Mouse (Mus musculus) thymus, adult 2 months (tissue): ENCODE data around the gene Rpl28.

Source experiments
- CTCF ChIP-seq: fragments of 200-500 bp; IDR thresholded peaks from 2 replicates; pipeline ENCODE4 v1.5.1; 2012; ENCODE audit warnings: mild to moderate bottlenecking, control low read depth, low read length, moderate library complexity, borderline replicate concordance; ENCODE audit not compliant: control insufficient read depth, poor library complexity, insufficient read depth; ENCODE audit errors: extremely low read depth
- POLR2A ChIP-seq: fragments of 200-500 bp; IDR thresholded peaks from 2 replicates; pipeline ENCODE4 v1.6.1; 2012; ENCODE audit warnings: mild to moderate bottlenecking, low read length, control low read depth, moderate library complexity; ENCODE audit not compliant: control insufficient read depth, poor library complexity, insufficient read depth; ENCODE audit errors: extremely low read depth

DNA sequence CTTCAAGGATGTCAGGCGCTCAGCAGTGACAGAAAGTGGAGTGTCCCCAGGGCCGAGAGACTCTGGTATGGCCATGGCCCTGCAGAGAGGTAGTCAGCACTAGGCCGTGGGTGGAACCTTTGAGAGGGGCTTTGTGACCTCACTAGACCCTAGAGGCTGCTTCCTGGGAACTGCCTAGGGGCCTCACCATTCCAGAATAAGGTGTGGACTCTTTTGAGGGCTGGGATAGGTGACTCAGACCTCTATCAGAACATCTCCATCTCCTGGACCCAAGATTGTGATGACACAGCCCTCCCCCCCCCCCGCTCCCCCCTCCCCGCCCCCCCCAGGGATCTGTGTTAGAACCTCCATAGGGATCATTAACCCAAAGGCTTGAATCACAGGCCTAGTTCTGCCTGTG is 21.5 kb upstream of the Rpl28 start, which contains the start of gene Fam71e2:
- TF ChIP-seq CTCF = no peak
- no peak for TF ChIP-seq POLR2A
